Mouse (Mus musculus) lung, postnatal 10 days (tissue): ENCODE data around the gene Dohh.
A peak's percentile ranks its signal among the peaks of the same experiment; 100 is the strongest.

Experiments used
- DNase-seq: peaks from one replicate; pipeline ENCODE4 v3.0.0; 2021

Gene Dohh

DNA sequence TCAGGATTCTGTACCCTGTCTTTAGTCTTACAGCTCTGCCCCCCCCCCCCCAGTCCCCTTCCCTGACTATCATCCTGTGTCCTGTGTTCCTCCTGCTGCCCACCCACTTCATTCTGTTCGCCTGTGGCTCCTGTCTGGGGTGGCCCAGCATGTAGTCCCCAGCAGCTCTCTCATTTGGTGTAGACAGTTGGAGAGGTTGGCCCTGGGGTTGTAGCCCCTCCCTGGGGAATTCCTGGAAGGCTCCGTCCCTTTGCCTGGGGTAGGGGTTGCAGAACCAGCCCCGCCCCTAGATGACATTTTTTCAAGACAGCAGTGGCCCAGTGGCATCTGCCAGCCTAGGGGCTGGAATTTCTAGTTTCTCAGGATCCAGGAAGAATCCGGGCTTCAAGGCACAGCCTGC, 26.0 kb upstream of the Dohh start:
- DNase-seq, result peak; percentile 41

- no peak for DNase-seq
These were observed 25.4 kb upstream of the Dohh start for GRCm38 (mm10) chr10:81358841-81359240.

DNA sequence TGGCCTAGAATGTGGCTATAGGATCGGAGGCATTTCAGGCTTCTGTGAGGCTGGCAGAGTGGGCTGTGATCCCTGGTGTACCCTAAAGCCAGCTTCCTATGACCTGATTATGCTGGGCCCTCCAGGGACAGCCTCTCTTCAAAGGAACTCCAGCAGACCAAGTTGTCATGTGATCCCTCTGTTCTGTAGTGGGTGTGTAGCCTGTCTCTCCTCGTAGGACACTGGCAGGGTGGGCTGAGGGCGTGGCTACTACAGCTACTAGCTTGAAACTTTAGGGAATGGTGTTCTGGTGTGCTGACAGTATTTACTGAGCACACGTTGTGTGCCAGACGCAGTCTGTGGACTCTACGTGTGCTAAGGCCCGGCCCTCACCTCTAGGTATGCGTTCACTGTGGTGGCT, 23.5 kb upstream of the Dohh start:
- no peak for DNase-seq

GRCm38 (mm10) chr10:81362336-81362949, 21.8 kb upstream of the Dohh start:
- DNase-seq, result no peak

- no peak for DNase-seq
These were observed 20.5 kb upstream of the Dohh start for GRCm38 (mm10) chr10:81363436-81364346.

GRCm38 (mm10) chr10:81364666-81365065, 19.6 kb upstream of the Dohh start:
- DNase-seq, result no peak

GRCm38 (mm10) chr10:81365073-81365472, 19.2 kb upstream of the Dohh start:
- DNase-seq, result no peak

DNA sequence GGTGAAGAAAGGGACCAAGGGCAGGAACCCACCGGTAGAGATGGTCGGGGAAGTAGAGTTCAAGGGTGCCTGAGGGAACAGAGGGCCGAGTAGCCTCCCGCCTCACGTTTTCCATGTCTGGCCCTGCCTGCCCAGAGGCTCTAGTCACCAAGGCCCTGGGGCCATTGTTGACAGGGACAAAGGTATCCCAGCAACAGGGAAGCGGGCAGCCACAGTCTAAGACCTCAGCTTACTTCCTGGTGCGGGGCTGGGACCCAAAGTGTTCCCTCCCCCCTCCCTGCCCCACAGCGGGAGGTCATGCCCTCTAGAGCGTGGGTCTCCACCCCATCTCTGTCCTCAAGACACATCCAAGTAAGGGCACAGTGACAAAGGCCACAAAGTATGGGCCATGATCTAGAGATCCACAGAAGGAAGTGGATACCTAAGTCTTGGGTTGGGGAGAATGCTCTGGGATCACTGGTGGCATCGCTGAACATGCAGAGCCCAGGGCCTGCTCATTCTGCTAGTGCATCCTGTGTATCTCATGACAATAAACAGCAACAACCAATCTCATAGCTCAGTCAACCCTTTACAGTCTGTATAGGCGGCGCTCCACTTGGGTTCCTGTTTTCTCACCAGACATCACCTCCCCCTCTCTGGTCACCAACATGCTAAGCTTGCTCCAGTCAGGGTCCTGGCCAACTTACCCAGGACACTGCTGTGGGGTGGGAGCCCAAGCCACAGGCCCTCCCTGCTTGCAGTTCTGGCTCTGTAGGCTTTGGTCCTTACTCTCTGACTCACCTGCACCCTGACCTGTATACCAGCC, 18.4 kb upstream of the Dohh start, which contains the start of gene 4930404N11Rik:
4930404N11Rik (minus strand) TSS at position 145 of the 805 bp plus-strand sequence.
- no peak for DNase-seq

- no peak for DNase-seq
These were observed 17.6 kb upstream of the Dohh start for GRCm38 (mm10) chr10:81366477-81367206.

- no peak for DNase-seq
These were observed 17.1 kb upstream of the Dohh start for GRCm38 (mm10) chr10:81367207-81367495.

DNA sequence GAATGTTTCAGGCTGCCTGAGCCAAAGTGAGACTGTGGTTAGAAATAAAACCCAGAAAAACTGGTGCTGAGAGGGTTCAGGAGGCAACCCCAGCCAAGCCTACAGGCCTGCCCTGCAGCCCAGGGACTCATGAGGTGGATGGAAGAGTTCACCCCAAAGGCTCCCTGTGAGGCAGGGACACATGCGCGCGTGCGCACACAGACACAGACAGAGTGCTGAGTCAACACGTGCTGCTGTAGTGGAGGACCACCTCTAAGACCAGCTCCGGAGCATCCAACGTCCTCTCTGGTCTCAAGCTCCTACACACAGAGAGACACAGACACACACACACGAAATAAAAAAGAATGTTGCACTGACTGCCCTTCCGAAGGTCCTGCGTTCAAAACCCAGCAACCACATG, 8.9 kb upstream of the Dohh start:
- DNase-seq, result no peak

DNA sequence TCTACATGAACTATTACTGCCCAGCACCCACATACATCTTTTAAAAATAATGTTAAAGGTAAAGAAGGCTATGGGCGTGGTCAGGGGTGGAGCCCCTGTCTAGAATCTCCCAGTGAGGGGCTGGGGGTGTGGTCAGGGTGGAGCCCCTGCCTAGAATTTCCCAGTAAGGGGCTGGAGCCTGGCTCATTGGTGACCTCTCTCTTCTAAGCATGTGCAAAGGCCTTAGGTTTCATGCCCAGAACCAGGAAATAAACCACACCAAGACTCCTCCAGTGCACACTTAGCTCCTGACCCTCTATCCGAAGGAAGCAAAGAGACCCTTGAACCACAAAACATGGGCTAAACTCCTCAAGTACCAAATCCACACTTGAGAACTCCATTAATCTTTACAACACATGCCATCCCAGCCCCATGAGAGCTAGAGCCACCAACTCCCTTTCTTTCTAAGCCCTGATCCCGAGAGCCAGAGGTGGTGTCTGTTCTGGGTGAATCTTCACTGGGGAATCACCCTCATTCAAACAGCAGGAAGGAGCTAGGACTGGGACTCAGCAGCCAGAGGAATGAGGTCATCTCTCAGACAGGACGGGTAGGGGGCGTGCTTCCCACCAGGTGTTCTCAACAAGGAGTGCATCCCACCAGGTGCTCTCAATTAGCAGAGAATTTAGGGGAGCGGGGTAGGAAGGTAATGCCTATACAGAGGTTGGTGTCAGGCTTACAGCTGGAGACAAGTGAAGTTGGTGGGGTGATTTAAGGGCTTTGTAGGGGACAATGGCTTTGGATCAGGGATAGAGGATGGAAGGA, 7.5 kb upstream of the Dohh start:
- DNase-seq, result no peak

GRCm38 (mm10) chr10:81377362-81377664, 6.9 kb upstream of the Dohh start:
- no peak for DNase-seq

DNA sequence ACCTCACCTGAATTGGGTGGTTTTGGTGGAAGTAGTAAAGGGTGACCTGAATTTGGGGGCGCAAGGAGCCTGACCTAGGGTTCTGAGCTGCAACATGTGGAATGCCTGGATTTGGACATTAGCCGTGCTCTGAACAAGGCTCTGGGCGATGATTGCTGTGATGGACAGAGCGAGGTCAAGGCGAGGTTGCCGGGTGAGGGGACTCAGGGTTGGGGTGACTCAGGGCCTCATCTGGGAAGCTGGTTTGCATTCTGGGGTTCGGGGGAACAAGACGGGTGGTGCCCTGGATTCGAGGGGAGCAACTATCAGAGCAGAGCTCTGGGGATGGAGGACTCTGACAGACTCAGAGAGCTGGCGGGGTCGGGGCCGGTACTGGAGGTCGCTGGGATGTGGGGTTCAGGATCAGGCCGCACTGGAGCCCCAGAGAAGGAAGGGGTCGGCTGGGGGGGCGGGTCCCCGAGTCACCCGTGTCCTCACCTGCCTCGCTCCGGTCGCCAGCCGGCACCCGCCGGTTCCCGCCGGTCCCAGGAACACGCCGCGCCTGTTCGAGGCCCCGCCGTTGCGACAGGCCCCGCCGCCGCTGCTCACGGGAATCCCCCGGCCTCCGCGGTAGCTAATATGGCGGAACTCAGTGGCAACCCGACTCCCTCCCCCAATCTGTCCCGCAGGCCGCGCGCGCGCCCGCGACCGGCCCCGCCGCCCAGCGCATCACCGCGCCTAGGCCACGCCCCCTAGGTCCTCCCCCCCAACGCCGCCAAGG, 6.3 kb upstream of the Dohh start, which contains the start of gene Fzr1:
Fzr1 (minus strand) TSS at position 724 of the 760 bp plus-strand sequence.
- no peak for DNase-seq

DNA sequence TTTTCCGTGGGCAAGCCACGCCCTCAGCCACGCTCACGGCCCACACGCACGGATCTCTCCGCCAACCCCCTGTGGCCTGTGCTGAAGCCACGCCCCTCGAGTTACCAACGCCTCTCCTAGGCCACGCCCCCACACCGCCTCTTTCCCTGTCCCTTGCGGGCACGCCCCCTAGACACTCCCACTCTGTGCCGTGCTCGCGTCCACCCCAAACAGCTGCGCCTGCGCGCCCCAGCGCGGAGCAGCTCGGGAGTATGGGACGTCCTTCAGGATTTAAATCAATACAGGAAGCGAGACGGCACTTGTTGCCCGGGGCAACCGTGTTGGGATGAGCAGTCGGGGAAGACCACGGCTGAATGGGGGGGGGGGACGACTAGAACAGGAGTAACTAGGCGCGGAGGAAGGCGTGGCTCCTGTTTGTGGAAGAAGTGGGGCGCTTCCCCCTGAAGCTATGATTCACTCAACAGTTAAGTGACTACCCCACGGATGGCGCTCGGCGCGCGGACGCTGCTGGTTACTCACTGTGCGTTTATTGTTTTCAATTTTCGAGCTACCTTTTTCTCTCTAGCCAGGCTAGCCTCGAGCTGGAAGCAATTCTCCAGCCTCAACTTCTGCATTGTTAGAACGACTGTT, 5.6 kb upstream of the Dohh start:
- peak; percentile 100 for DNase-seq

GRCm38 (mm10) chr10:81379183-81379553, 5.1 kb upstream of the Dohh start:
- no peak for DNase-seq

DNA sequence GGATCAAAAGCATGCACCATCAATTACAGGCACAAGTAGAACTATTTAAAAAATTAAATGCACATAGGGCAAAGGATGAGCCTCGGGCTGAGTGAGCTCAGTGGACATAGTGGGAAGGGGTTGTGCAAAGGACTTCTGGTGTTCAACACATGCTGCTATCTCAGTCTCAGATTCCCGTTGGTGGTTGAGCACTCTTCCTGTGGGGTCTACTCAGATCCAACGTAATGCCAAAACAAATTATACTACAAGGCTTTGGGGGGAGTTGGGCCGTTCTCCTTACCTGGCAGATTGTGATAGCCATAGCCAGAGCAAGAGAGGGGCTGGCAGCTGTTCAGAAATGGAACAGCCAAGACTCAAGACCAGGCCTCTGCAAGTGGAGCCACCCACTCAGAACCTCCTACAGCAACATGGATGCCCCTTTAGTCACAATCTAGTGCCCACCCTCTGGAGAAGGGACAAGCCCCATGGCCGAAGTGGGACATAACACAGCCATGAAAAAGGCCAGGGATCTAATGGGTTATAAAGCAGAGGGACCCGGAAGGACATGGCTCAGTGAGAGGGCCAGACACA, 4.3 kb upstream of the Dohh start:
- no peak for DNase-seq

GRCm38 (mm10) chr10:81382039-81382438, 2.2 kb upstream of the Dohh start:
- peak; percentile 77 for DNase-seq

GRCm38 (mm10) chr10:81384605-81384982, 366 bp downstream of the Dohh start:
- DNase-seq, result no peak

- no peak for DNase-seq
These were observed 1.5 kb downstream of the Dohh start for GRCm38 (mm10) chr10:81385603-81386306.
